Mouse (Mus musculus) thymus, adult 2 months (tissue): ENCODE data around the gene Slc1a7.

Experiments used
- CTCF ChIP-seq: fragments of 200-500 bp; IDR thresholded peaks from 2 replicates; pipeline ENCODE4 v1.5.1; 2012; ENCODE audit warnings: mild to moderate bottlenecking, control low read depth, low read length, moderate library complexity, borderline replicate concordance; ENCODE audit not compliant: control insufficient read depth, poor library complexity, insufficient read depth; ENCODE audit errors: extremely low read depth
- POLR2A ChIP-seq: fragments of 200-500 bp; IDR thresholded peaks from 2 replicates; pipeline ENCODE4 v1.6.1; 2012; ENCODE audit warnings: mild to moderate bottlenecking, low read length, control low read depth, moderate library complexity; ENCODE audit not compliant: control insufficient read depth, poor library complexity, insufficient read depth; ENCODE audit errors: extremely low read depth

DNA sequence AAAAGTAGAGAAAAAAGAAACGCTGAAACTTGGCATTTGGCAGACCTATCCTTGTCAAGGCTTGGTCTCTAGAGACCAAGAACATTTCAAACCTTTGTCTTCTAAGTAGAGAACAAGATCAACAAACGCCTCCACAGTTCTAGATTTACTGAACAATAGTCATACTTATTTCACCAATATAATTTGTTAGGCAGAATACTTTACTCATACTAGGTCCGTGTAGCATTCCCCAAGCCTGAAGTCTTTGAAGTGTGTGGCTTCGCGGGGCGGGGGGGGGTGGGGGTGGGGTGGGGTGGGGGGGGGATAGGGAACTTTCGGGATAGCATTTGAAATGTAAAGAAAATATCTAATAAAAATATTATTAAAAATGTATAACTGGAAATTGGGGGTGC, 44.3 kb upstream of the Slc1a7 start:
- TF ChIP-seq CTCF (no peak), POLR2A (no peak)
